In genomic region chr1:152258258-152258657, GRCm38 (mm10) we compare ENCODE assay signal across 22 mouse cellular contexts.
A peak's percentile ranks its signal among the peaks of the same experiment; 100 is the strongest.
DNase-seq lines count a peak whose midpoint lies in the region; ATAC-seq and TF ChIP-seq lines count a peak whose summit lies in the region.
"Had no signal": no experiment of that assay in that cellular context is flagged by ENCODE, and none has a peak within 500 bp of the region (broad histone marks: within the 10 kb centered on the region; RNA-seq: fewer than 3 reads in every experiment).

No protein-coding gene starts in this region.

- no peak for TF ChIP-seq CTCF in hindbrain, postnatal 0 days (IDR thresholded peaks at IDR 0.05; ENCODE audit: low read depth)

- H3K4me1 ChIP-seq in hindbrain, postnatal 0 days (ENCODE audit: insufficient read depth, low read length), result no peaks in the 10 kb centered on the region
- peaks cover 8% of the 10 kb centered on the region; the same call in 1 of the 2 replicates for H3K4me1 ChIP-seq in hindbrain, embryonic 14.5 days (replicated peaks; ENCODE audit: control insufficient read depth, insufficient read depth, low read length)
- H3K4me1 ChIP-seq in midbrain, embryonic 14.5 days (ENCODE audit: control insufficient read depth, insufficient read depth, low read length), result peaks cover 1% of the 10 kb centered on the region; the same call in 1 of the 2 replicates
- H3K4me1 ChIP-seq in midbrain, embryonic 10.5 days, result peaks cover 12% of the 10 kb centered on the region
- H3K4me1 ChIP-seq: embryonic facial prominence, embryonic 15.5 days; forebrain, embryonic 10.5 days; heart, embryonic 10.5 days had no signal

- 0 out of 2 replicates have a peak, but pooled peaks have one; percentile 38 for ATAC-seq in hindbrain, postnatal 0 days
- ATAC-seq in hindbrain, embryonic 14.5 days (ENCODE audit: low FRiP score), result no peak
- no peak for ATAC-seq in midbrain, embryonic 14.5 days (ENCODE audit: low FRiP score, low TSS enrichment)
- ATAC-seq: forebrain, embryonic 14.5 days; intestine, embryonic 16.5 days had no signal

- H3K4me3 ChIP-seq in hindbrain, postnatal 0 days (ENCODE audit: low read length), result no peak overlapping the region
- H3K4me3 ChIP-seq in hindbrain, embryonic 14.5 days (replicated peaks; ENCODE audit: low read length), result no peak overlapping the region
- no peak overlapping the region for H3K4me3 ChIP-seq in midbrain, embryonic 14.5 days (replicated peaks; ENCODE audit: low read depth, low read length)
- no peak overlapping the region for H3K4me3 ChIP-seq in midbrain, embryonic 10.5 days
- H3K4me3 ChIP-seq: embryonic facial prominence, embryonic 15.5 days; erythroblast, embryonic 14.5 days; forebrain, embryonic 10.5 days; gastrocnemius, adult 2 months; heart, embryonic 10.5 days had no signal

- H3K9ac ChIP-seq in hindbrain, postnatal 0 days (replicated peaks; ENCODE audit: low read length), result no peak overlapping the region
- H3K9ac ChIP-seq in hindbrain, embryonic 14.5 days, result no peak overlapping the region
- H3K9ac ChIP-seq in midbrain, embryonic 14.5 days (replicated peaks; ENCODE audit: low read length), result 0 out of 2 replicates have a peak overlapping the region, but pooled peaks have one; percentile 1
- H3K9ac ChIP-seq: embryonic facial prominence, embryonic 15.5 days had no signal

- H3K27ac ChIP-seq in hindbrain, postnatal 0 days, result no peak overlapping the region
- no peak overlapping the region; the same call in 1 of the 2 replicates for H3K27ac ChIP-seq in hindbrain, embryonic 14.5 days
- H3K27ac ChIP-seq in midbrain, embryonic 14.5 days (replicated peaks; ENCODE audit: low read depth, low read length), result no peak overlapping the region
- H3K27ac ChIP-seq in midbrain, embryonic 10.5 days (replicated peaks), result no peak overlapping the region
- H3K27ac ChIP-seq: embryonic facial prominence, embryonic 15.5 days; forebrain, embryonic 10.5 days; gastrocnemius, adult 2 months; heart, embryonic 10.5 days had no signal

- DNase-seq in embryo, embryonic 10.5 days (ENCODE audit: low spot score), result peak; percentile 5
- DNase-seq in embryo, embryonic 11 days, result no peak
- DNase-seq in hindbrain, postnatal 0 days (ENCODE audit: low spot score), result no peak
- DNase-seq in hindbrain, embryonic 14.5 days (ENCODE audit: low spot score), result no peak
- peak; percentile 28 for DNase-seq in midbrain, embryonic 14.5 days
- no peak for DNase-seq in midbrain, embryonic 10.5 days (ENCODE audit: low spot score)
- DNase-seq in gastrocnemius, postnatal 14 days, result no peak
- DNase-seq: adrenal gland, adult 2 months; adrenal gland, postnatal 25 days; cerebellum, adult 8-10 months; cerebellum, postnatal 36 days; gastrocnemius, adult 2 months; gastrocnemius, postnatal 36 days; heart, adult 18-20 months; heart, postnatal 14 days had no signal

- intact Hi-C loops in gastrocnemius, postnatal 14 days (cut with DNase I; ENCODE audit: low total_unique reads), result no loop called here

- H3K36me3 ChIP-seq in hindbrain, postnatal 0 days (ENCODE audit: insufficient read depth, low read length), result no peaks in the 10 kb centered on the region
- H3K36me3 ChIP-seq in hindbrain, embryonic 14.5 days (replicated peaks; ENCODE audit: control insufficient read depth, insufficient read depth), result no peaks in the 10 kb centered on the region
- no peaks in the 10 kb centered on the region for H3K36me3 ChIP-seq in midbrain, embryonic 14.5 days (ENCODE audit: control insufficient read depth, insufficient read depth, low read length)
- H3K36me3 ChIP-seq in midbrain, embryonic 10.5 days, result no peaks in the 10 kb centered on the region
- H3K36me3 ChIP-seq: embryonic facial prominence, embryonic 15.5 days; forebrain, embryonic 10.5 days; heart, embryonic 10.5 days had no signal

- no peaks in the 10 kb centered on the region for H3K27me3 ChIP-seq in hindbrain, postnatal 0 days (ENCODE audit: insufficient read depth, low read length)
- H3K27me3 ChIP-seq in hindbrain, embryonic 14.5 days (ENCODE audit: control insufficient read depth, insufficient read depth, low read length), result no peaks in the 10 kb centered on the region
- H3K27me3 ChIP-seq in midbrain, embryonic 14.5 days (ENCODE audit: control insufficient read depth, insufficient read depth, low read length), result no peaks in the 10 kb centered on the region; the same call in 1 of the 2 replicates
- H3K27me3 ChIP-seq in midbrain, embryonic 10.5 days (ENCODE audit: low read depth, poor library complexity, severe bottlenecking), result no peaks in the 10 kb centered on the region
- H3K27me3 ChIP-seq: CH12.LX; embryonic facial prominence, embryonic 15.5 days had no signal

- WGBS in hindbrain, postnatal 0 days, result 31% methylated on average over 12 of the region's 12 CpGs
- WGBS in hindbrain, embryonic 14.5 days, result 40% methylated on average over 12 of the region's 12 CpGs
- 25% methylated on average over 12 of the region's 12 CpGs for WGBS in midbrain, embryonic 14.5 days
- 81% methylated on average over 12 of the region's 12 CpGs for WGBS in midbrain, embryonic 10.5 days

- H3K4me2 ChIP-seq in hindbrain, postnatal 0 days (ENCODE audit: low read depth, low read length), result no peak overlapping the region
- H3K4me2 ChIP-seq in hindbrain, embryonic 14.5 days (replicated peaks), result no peak overlapping the region
- no peak overlapping the region for H3K4me2 ChIP-seq in midbrain, embryonic 14.5 days (ENCODE audit: low read length)
- H3K4me2 ChIP-seq: embryonic facial prominence, embryonic 15.5 days had no signal

- H3K9me3 ChIP-seq in hindbrain, postnatal 0 days (ENCODE audit: low read length), result no peaks in the 10 kb centered on the region
- H3K9me3 ChIP-seq in hindbrain, embryonic 14.5 days (ENCODE audit: control insufficient read depth, low read length), result no peaks in the 10 kb centered on the region
- no peaks in the 10 kb centered on the region for H3K9me3 ChIP-seq in midbrain, embryonic 14.5 days (ENCODE audit: control insufficient read depth, low read length)
- no peaks in the 10 kb centered on the region for H3K9me3 ChIP-seq in midbrain, embryonic 10.5 days (replicated peaks)
- H3K9me3 ChIP-seq: embryonic facial prominence, embryonic 15.5 days; forebrain, embryonic 10.5 days; heart, embryonic 10.5 days had no signal

Comparison
In these comparisons a context has a peak if more than half of its experiments do, and no peak if none do; other contexts are left out.
1. DNase-seq: peak in embryo, embryonic 10.5 days (single experiment) and midbrain, embryonic 14.5 days (single experiment); none in embryo, embryonic 11 days (single experiment), hindbrain, postnatal 0 days (single experiment), hindbrain, embryonic 14.5 days (single experiment), midbrain, embryonic 10.5 days (single experiment) and gastrocnemius, postnatal 14 days (single experiment).